Mouse (Mus musculus): ENCODE measurements around the gene Nsf.

DNA sequence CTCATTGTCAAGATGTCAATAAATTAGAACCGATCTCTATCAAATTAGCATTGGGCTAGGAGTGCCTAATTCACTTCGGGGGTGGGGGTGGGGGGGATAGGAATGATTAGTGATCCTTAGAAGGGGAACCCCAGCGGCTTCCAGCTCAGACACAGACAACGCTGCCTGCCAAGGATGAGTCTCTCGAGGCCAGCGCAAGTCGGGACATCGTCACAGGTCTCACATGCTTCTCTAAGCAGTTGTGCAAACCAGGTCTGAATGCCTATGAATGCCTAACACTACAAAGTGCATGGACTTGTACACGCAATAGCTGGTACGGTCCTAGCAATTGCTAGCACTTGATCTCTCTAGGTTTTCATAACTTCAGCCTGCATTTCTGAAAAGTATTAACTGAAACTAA is 62.1 kb downstream of the Nsf start:
- TF ChIP-seq POLR2A (IDR thresholded peaks at IDR 0.05; ENCODE audit: low read depth, low read length) (no peak), CTCF (IDR thresholded peaks at IDR 0.05; ENCODE audit: borderline replicate concordance, insufficient read depth, low read length) (no peak)

Measured in embryonic fibroblast, embryonic 13.5 days (primary cell).